Mouse (Mus musculus) urinary bladder, adult 18-20 months (tissue): Measurements from ENCODE around the gene Gnb3.
"Not testable (repeated sequence)": the region's sequence is repeated elsewhere in the genome, so short reads cannot be mapped to it uniquely, and the experiment has no call there.

Experiments
- DNase-seq, 2 experiments: peaks; one replicate each; pipeline ENCODE4 v3.0.0; 2022; ENCODE audit warnings: low spot score in 2 of 2, mixed read lengths in 2 of 2

The Gnb3 gene

DNA sequence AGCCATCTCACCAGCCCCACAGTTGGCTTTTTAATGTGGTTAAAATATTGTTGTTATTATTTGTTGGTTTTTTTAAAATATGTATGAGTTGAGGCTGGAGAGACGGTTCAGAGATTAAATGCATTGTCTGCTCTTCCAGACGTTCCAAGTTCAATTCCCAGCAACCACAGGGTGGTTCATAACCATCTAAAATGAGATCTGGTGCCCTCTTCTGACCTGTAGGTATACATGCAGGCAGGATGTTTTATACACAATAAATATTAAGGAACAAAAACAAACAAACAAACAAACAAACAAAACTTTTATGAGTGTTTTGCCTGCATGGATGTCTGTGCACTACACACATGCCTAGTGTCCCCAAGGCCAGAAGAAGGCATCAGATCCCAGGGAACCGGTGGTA, 37.0 kb downstream of the Gnb3 start:
- no peak for DNase-seq

- not testable (repeated sequence) for DNase-seq
Measured at GRCm38 (mm10) chr6:124802400-124802799, 37.7 kb downstream of the Gnb3 start.

DNA sequence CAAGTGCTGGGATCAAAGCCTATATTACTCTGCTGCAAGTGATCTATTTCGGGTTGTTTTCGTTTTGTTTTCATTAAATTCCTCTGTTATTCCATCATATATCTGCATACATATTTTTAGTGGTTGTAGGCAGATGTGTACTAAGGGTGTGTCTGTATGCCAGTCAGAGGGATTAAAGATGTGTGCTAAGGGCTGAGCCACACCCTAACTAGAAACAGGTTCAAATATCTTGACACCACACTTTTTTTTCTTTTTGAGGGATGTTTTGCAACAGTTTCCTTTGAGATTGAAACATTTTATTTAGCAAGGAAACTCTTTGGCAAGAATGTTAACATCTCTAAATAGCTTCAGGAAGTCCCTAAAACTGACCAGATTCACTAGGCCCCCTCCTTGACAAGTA, 43.9 kb downstream of the Gnb3 start:
- DNase-seq: no peak

DNA sequence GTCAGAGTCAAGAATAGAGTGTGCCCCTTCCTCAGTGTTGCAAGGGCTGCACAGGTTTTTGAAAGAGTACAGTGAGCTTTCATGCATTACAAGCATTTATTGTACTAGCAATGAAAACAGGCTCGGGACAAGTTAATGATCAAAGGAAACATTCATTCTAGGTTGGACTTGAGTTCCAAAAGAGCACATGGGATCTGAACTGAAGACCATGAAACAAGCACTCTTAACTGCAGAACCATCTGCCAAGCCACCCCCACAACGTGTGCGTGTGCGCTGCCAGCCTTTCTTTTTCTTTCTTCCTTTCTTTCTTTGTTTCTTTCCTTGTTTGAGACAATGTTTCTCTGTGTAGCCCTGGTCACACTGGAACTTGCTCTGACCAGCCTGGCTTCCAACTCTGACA, 44.3 kb downstream of the Gnb3 start:
- no peak for DNase-seq

DNA sequence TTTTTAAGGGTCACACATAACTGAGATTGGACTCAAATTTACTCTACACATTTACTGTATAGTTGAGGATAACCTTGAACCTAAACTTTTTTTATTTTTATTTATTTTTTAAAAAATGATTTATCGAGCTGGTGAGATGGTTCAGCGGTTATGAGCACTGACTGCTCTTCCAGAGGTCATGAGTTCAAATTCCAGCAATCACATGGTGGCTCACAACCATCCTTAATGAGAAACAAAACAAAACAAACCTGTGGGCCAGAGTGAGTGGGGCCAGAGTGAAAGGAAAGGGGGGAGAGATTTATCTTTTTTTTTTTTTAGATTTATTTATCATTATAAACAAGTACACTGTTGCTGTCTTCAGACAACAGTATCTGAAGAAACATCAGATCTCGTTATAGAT, 48.2 kb downstream of the Gnb3 start:
- DNase-seq: no peak

DNA sequence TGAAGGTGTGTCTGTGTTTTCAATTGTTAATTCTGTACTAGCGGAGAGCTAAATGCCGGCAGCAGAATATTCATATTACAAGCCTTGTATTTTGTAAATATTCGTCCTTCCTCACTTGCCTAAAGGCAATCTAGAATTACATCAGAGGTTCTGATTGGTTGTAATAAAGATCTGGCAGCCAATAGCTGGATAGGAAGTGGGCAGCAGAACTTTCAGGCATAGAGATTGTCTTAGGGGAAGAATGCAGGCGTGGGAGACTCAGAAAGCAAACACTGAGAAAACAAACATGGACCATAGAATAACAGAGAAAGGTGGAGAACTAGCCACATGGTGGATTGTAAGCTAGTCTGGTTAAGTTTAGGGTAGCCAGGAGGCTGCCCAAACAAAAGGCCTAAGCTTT, 50.0 kb downstream of the Gnb3 start:
- no peak for DNase-seq

DNA sequence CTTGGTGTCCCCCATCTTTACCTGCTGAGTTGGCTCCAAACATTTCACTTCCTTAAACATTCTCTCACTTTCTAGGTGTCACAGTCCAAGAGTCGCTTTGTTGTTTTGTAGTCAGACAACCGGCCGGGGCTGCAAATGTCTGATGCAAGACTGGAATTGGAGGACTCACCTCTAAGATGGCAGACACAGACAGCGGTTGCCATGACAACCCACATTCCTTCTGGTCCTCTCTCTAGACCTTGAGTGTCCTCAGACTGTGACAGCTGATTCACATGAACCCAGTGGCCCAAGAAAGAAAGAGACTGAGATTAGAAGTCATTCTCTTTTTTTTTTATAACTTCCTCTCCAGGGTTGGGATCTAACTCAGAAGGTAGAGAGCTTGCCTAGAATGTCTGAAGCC, 50.6 kb downstream of the Gnb3 start:
- no peak for DNase-seq

- DNase-seq: no peak
Measured at GRCm38 (mm10) chr6:124787722-124788121, 52.4 kb downstream of the Gnb3 start.

- no peak for DNase-seq
Measured at GRCm38 (mm10) chr6:124786756-124787420, 53.2 kb downstream of the Gnb3 start.
